Mouse (Mus musculus): ENCODE measurements at regions not wholly inside any gene's neighbourhood (a gene's known extent, or its start where the extent isn't known, plus 50 kb on each side); places are given as distances from the start of the nearest gene placed in this dataset.

GRCm38 (mm10) chr12:106540003-106540402 lies 530.0 kb downstream of the Vrk1 start:
- no peaks in the 10 kb centered on the region for H3K27me3 ChIP-seq (ENCODE audit: control insufficient read depth in 1 of 2, insufficient read depth in 2 of 2, low read length in 2 of 2)
- no peak for DNase-seq (ENCODE audit: low read depth, low spot score)
- H3K9me3 ChIP-seq (replicated peaks; ENCODE audit: insufficient read depth, low read length) = no peaks in the 10 kb centered on the region
- TF ChIP-seq RCOR1 (IDR thresholded peaks at IDR 0.05; ENCODE audit: low read depth, low read length) (no peak), MXI1 (IDR thresholded peaks at IDR 0.05; ENCODE audit: low read depth, low read length) (no peak), USF1 (IDR thresholded peaks at IDR 0.05; ENCODE audit: low read depth, low read length) (no peak), MAX (IDR thresholded peaks at IDR 0.05; ENCODE audit: low read length) (no peak), TCF12 (IDR thresholded peaks at IDR 0.05; ENCODE audit: low read depth, low read length) (no peak), EP300 (IDR thresholded peaks at IDR 0.05; ENCODE audit: low read depth in 1 of 2, low read length in 2 of 2) (no peak), SIN3A (IDR thresholded peaks at IDR 0.05; ENCODE audit: low read length) (no peak), MEF2A (IDR thresholded peaks at IDR 0.05; ENCODE audit: extremely low read depth, insufficient replicate concordance, low read depth, low read length, poor library complexity, severe bottlenecking) (no peak), ZKSCAN1 (IDR thresholded peaks at IDR 0.05; ENCODE audit: low read depth, low read length) (no peak), NELFE (IDR thresholded peaks at IDR 0.05; ENCODE audit: low read depth, low read length) (no peak), BHLHE40 (IDR thresholded peaks at IDR 0.05; ENCODE audit: borderline replicate concordance, low read depth, low read length) (no peak), GABPA (IDR thresholded peaks at IDR 0.05; ENCODE audit: low read depth, low read length) (no peak), CHD1 (IDR thresholded peaks at IDR 0.05; ENCODE audit: low read depth, low read length) (no peak), GATA1 (IDR thresholded peaks at IDR 0.05; ENCODE audit: low read depth, low read length) (no peak), ETS1 (IDR thresholded peaks at IDR 0.05; ENCODE audit: low read depth, low read length) (no peak), CHD2 (IDR thresholded peaks at IDR 0.05; ENCODE audit: low read length) (no peak), HCFC1 (IDR thresholded peaks at IDR 0.05; ENCODE audit: low read depth, low read length) (no peak), TBP (IDR thresholded peaks at IDR 0.05; ENCODE audit: low read depth, low read length) (no peak)
- no peak overlapping the region for H3K4me3 ChIP-seq (ENCODE audit: control insufficient read depth in 1 of 2, insufficient read depth in 1 of 2, low read depth in 2 of 2, low read length in 2 of 2)
- H3K4me1 ChIP-seq (ENCODE audit: control insufficient read depth in 1 of 2, insufficient read depth in 2 of 2, low read length in 2 of 2) = no peaks in the 10 kb centered on the region
- H3K79me2 ChIP-seq (ENCODE audit: control insufficient read depth, insufficient read depth, low read length, poor library complexity) = no peaks in the 10 kb centered on the region
- H3K27ac ChIP-seq (ENCODE audit: control insufficient read depth, low read depth, low read length) = no peak overlapping the region
- no peak overlapping the region for H3K9ac ChIP-seq (ENCODE audit: control insufficient read depth, low read depth, low read length, poor library complexity, severe bottlenecking)
- H3K36me3 ChIP-seq (ENCODE audit: control insufficient read depth in 1 of 2, insufficient read depth in 2 of 2, low read length in 2 of 2) = no peaks in the 10 kb centered on the region

- H3K9me3 ChIP-seq (replicated peaks; ENCODE audit: insufficient read depth, low read length) = no peaks in the 10 kb centered on the region
- DNase-seq (ENCODE audit: low read depth, low spot score) = no peak
Observed at GRCm38 (mm10) chr12:106559566-106559965, 549.5 kb downstream of the Vrk1 start.

More at GRCm38 (mm10) chr12:106559566-106559965, 549.5 kb downstream of the Vrk1 start:
- no peaks in the 10 kb centered on the region for H3K27me3 ChIP-seq (ENCODE audit: control insufficient read depth in 1 of 2, insufficient read depth in 2 of 2, low read length in 2 of 2)
- no peaks in the 10 kb centered on the region for H3K4me1 ChIP-seq (ENCODE audit: control insufficient read depth in 1 of 2, insufficient read depth in 2 of 2, low read length in 2 of 2)
- no peak overlapping the region for H3K27ac ChIP-seq (ENCODE audit: control insufficient read depth, low read depth, low read length)
- no peak overlapping the region for H3K4me3 ChIP-seq (ENCODE audit: control insufficient read depth in 1 of 2, insufficient read depth in 1 of 2, low read depth in 2 of 2, low read length in 2 of 2)
- no peak overlapping the region for H3K9ac ChIP-seq (ENCODE audit: control insufficient read depth, low read depth, low read length, poor library complexity, severe bottlenecking)
- no peaks in the 10 kb centered on the region for H3K79me2 ChIP-seq (ENCODE audit: control insufficient read depth, insufficient read depth, low read length, poor library complexity)
- H3K36me3 ChIP-seq (ENCODE audit: control insufficient read depth in 1 of 2, insufficient read depth in 2 of 2, low read length in 2 of 2) = no peaks in the 10 kb centered on the region
- TF ChIP-seq NRF1 (IDR thresholded peaks at IDR 0.05; ENCODE audit: insufficient read depth, low read depth, low read length, poor library complexity, severe bottlenecking) = no peak
- no peak for TF ChIP-seq JUND (IDR thresholded peaks at IDR 0.05; ENCODE audit: low read depth, low read length)
- no peak for TF ChIP-seq POLR2AphosphoS5 (IDR thresholded peaks at IDR 0.05; ENCODE audit: borderline replicate concordance, low read depth, low read length)
- TF ChIP-seq E2F4 (IDR thresholded peaks at IDR 0.05; ENCODE audit: borderline replicate concordance, low read depth, low read length) = no peak
- TF ChIP-seq POLR2A (IDR thresholded peaks at IDR 0.05; ENCODE audit: control insufficient read depth in 1 of 2, insufficient read depth in 1 of 2, low read depth in 1 of 2, low read length in 2 of 2, poor library complexity in 1 of 2) = no peak
- no peak for TF ChIP-seq MAX (IDR thresholded peaks at IDR 0.05; ENCODE audit: low read length)
- TF ChIP-seq TCF12 (IDR thresholded peaks at IDR 0.05; ENCODE audit: low read depth, low read length) = no peak
- no peak for TF ChIP-seq TBP (IDR thresholded peaks at IDR 0.05; ENCODE audit: low read depth, low read length)
- TF ChIP-seq POLR2AphosphoS2 (IDR thresholded peaks at IDR 0.05; ENCODE audit: low read length) = no peak
- no peak for TF ChIP-seq ZKSCAN1 (IDR thresholded peaks at IDR 0.05; ENCODE audit: low read depth, low read length)
- no peak for TF ChIP-seq MYC (IDR thresholded peaks at IDR 0.05; ENCODE audit: low read depth, low read length)
- no peak for TF ChIP-seq CHD2 (IDR thresholded peaks at IDR 0.05; ENCODE audit: low read length)
- TF ChIP-seq MYB (IDR thresholded peaks at IDR 0.05; ENCODE audit: low read depth, low read length) = no peak
- no peak for TF ChIP-seq ZMIZ1 (IDR thresholded peaks at IDR 0.05; ENCODE audit: low read depth, low read length)
- no peak for TF ChIP-seq CTCF (IDR thresholded peaks at IDR 0.05 in 2 of 3, conservative IDR thresholded peaks at IDR 0.05 in 1 of 3; ENCODE audit: control insufficient read depth in 1 of 3, insufficient read depth in 1 of 3, low read depth in 2 of 3, low read length in 3 of 3, poor library complexity in 1 of 3, severe bottlenecking in 1 of 3)
- TF ChIP-seq ETS1 (IDR thresholded peaks at IDR 0.05; ENCODE audit: low read depth, low read length) = no peak
- TF ChIP-seq SMC3 (IDR thresholded peaks at IDR 0.05; ENCODE audit: low read depth, low read length) = no peak
